In genomic region chr8:46546431-46547176, GRCm38 (mm10) we compare ENCODE assay signal across 9 mouse cellular contexts. TPM values are rescaled to one million over a fixed set of nuclear protein-coding genes. Genes with fewer than 3 reads are reported as not detected.
DNase-seq lines count a peak whose midpoint lies in the region; ATAC-seq lines count a peak whose summit lies in the region.
"Had no signal": no experiment of that assay in that cellular context is flagged by ENCODE, and none has a peak within 500 bp of the region (broad histone marks: within the 10 kb centered on the region; RNA-seq: fewer than 3 reads in every experiment).

No protein-coding gene starts in this region.

- peak; percentile 66 to 72 for ATAC-seq in hematopoietic stem cell, adult 5-6 weeks (replicated peaks in 1 of 2; ENCODE audit: insufficient read depth in 1 of 2, low FRiP score in 2 of 2, low TSS enrichment in 1 of 2, low read depth in 1 of 2, poor library complexity in 2 of 2, severe bottlenecking in 2 of 2)

- peak; percentile 86 for DNase-seq in heart, embryonic 10.5 days (ENCODE audit: low spot score)
- DNase-seq in heart, adult 11 months: no peak
- peak; percentile 58 for DNase-seq in adrenal gland, postnatal 25 days
- DNase-seq in lung, postnatal 10 days: peak; percentile 57
- DNase-seq in B cell, adult 2 months: no peak
- DNase-seq in right cerebral cortex, postnatal 25 days: no peak
- DNase-seq in thymus, adult 18-20 months: no peak

- H3K27me3 ChIP-seq in heart, embryonic 10.5 days (ENCODE audit: insufficient read depth, poor library complexity, severe bottlenecking): no peaks in the 10 kb centered on the region

- 0 out of 2 replicates have a peak, but pooled peaks cover 10% of the 10 kb centered on the region for H3K4me1 ChIP-seq in heart, embryonic 10.5 days

- WGBS in heart, embryonic 10.5 days: 64% methylated on average over 11 of the region's 11 CpGs

- H3K27ac ChIP-seq in heart, embryonic 10.5 days: peak overlapping the region; percentile 42; the same call in 1 of the 2 replicates

- H3K4me3 ChIP-seq in heart, embryonic 10.5 days: no peak overlapping the region
- H3K4me3 ChIP-seq: myocyte had no signal

- no peaks in the 10 kb centered on the region for H3K36me3 ChIP-seq in heart, embryonic 10.5 days

- no peaks in the 10 kb centered on the region for H3K9me3 ChIP-seq in heart, embryonic 10.5 days

RNA-seq across cellular contexts. Expression of gene Cenpu, which starts 5.2 kb away (rescaled TPM):
- polyA plus RNA-seq in heart, embryonic 10.5 days (2016; fragmentation: Nextera tagmentation; extraction: Ambion mirVana): 11.9 and 16.4 TPM in 2 replicates
- total RNA-seq in adrenal gland, postnatal 25 days (2021): 1.2 and 4.2 TPM in 2 replicates
- 51.7 and 87.7 TPM in 2 replicates for total RNA-seq in hematopoietic stem cell, adult 5-6 weeks (2017)

Comparison
In these comparisons a context has a peak if more than half of its experiments do, and no peak if none do; other contexts are left out.
1. DNase-seq: peak in heart, embryonic 10.5 days (single experiment), adrenal gland, postnatal 25 days (single experiment) and lung, postnatal 10 days (single experiment); none in heart, adult 11 months (single experiment), B cell, adult 2 months (0 of 2), right cerebral cortex, postnatal 25 days (single experiment) and thymus, adult 18-20 months (0 of 2).
2. RNA of gene Cenpu, which starts 5.2 kb away (total RNA-seq): 51.7 to 87.7 TPM in hematopoietic stem cell, adult 5-6 weeks; 1.2 to 4.2 TPM in adrenal gland, postnatal 25 days; every median in the first group is over 10 times any median in the second.